Mouse (Mus musculus) NIH3T3 (cell line): ENCODE data around the gene Car14.
A peak's percentile ranks its signal among the peaks of the same experiment; 100 is the strongest.
"Not testable (repeated sequence)": the region's sequence is repeated elsewhere in the genome, so short reads cannot be mapped to it uniquely, and the experiment has no call there.

ENCODE experiments used
- DNase-seq: peaks from one replicate; pipeline ENCODE4 v3.0.0-alpha.2; 2012; ENCODE audit warnings: low read depth

Car14 gene

GRCm38 (mm10) chr3:95904568-95904967 is at the start of gene Car14:
TSS of gene Car14 (minus strand) at chr3:95904691.
- no peak for DNase-seq

GRCm38 (mm10) chr3:95953522-95953921 is 49.0 kb upstream of the Car14 start:
- no peak for DNase-seq

GRCm38 (mm10) chr3:95953023-95953422 is 48.5 kb upstream of the Car14 start:
- no peak for DNase-seq

- not testable (repeated sequence) for DNase-seq
Measured at GRCm38 (mm10) chr3:95951566-95951965, 47.1 kb upstream of the Car14 start.

GRCm38 (mm10) chr3:95950763-95951551 is 46.5 kb upstream of the Car14 start:
- peak; percentile 94 for DNase-seq

- no peak for DNase-seq
Measured at GRCm38 (mm10) chr3:95948325-95948724, 43.8 kb upstream of the Car14 start.

GRCm38 (mm10) chr3:95945731-95946240 is 41.3 kb upstream of the Car14 start:
- no peak for DNase-seq

- DNase-seq: no peak
Measured at GRCm38 (mm10) chr3:95944742-95945141, 40.3 kb upstream of the Car14 start.

GRCm38 (mm10) chr3:95943226-95943625 is 38.7 kb upstream of the Car14 start:
- no peak for DNase-seq

- DNase-seq: no peak
Measured at GRCm38 (mm10) chr3:95942749-95943148, 38.3 kb upstream of the Car14 start.

- peak; percentile 28 for DNase-seq
Measured at GRCm38 (mm10) chr3:95938835-95939234, 34.3 kb upstream of the Car14 start.

GRCm38 (mm10) chr3:95938217-95938616 is 33.7 kb upstream of the Car14 start:
- no peak for DNase-seq

GRCm38 (mm10) chr3:95934448-95934847 is 30.0 kb upstream of the Car14 start:
- no peak for DNase-seq

GRCm38 (mm10) chr3:95933111-95933750 is 28.7 kb upstream of the Car14 start:
- no peak for DNase-seq

- DNase-seq: no peak
Measured at GRCm38 (mm10) chr3:95932566-95932965, 28.1 kb upstream of the Car14 start.

GRCm38 (mm10) chr3:95932157-95932556 is 27.7 kb upstream of the Car14 start:
- DNase-seq: peak; percentile 15

- no peak for DNase-seq
Measured at GRCm38 (mm10) chr3:95931471-95931870, 27.0 kb upstream of the Car14 start.

GRCm38 (mm10) chr3:95930471-95930789 is 25.9 kb upstream of the Car14 start:
- peak; percentile 21 for DNase-seq

GRCm38 (mm10) chr3:95929581-95930470 is 25.3 kb upstream of the Car14 start:
- peak; percentile 66 for DNase-seq

- peak; percentile 99 for DNase-seq
Measured at GRCm38 (mm10) chr3:95928658-95929503, 24.4 kb upstream of the Car14 start, which contains the start of gene Anp32e. TSS of gene Anp32e (plus strand) at chr3:95929246.

- DNase-seq: no peak
Measured at GRCm38 (mm10) chr3:95928261-95928657, 23.8 kb upstream of the Car14 start.
